Mouse (Mus musculus): Measurements from ENCODE around the gene C1ql4. TPM values are rescaled to one million over a fixed set of nuclear protein-coding genes. Genes with fewer than 3 reads are reported as not detected.

Gene C1ql4
- polyA plus RNA-seq, 1 experiment from 2014 or later = 0.17 TPM

DNA sequence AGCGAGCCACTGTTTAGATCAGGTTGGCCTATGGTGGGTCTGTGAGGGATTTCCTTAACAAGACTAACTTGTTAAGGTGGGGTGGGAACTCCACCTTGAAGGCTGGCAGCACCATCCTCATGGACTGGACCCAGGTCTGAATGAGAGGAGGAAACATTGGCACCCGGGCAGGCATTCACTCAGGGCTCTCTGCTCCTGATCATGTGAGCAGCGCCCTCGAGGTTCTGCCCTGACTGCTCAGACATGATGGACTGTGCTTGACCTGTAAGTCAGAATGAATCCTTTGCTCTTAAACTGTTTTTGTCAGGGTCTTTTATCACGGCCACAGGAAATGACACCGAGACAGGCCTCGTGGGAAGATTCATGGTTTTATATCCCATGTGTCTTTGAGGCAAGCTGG, 17.6 kb upstream of the C1ql4 start:
- no peak for ATAC-seq
- H3K36me3 ChIP-seq (ENCODE audit: control insufficient read depth, insufficient read depth, low read length) = peaks cover 6% of the 10 kb centered on the region; the same call in 1 of the 2 replicates
- H3K4me1 ChIP-seq (ENCODE audit: control insufficient read depth, insufficient read depth, low read length) = 0 out of 2 replicates have a peak, but pooled peaks cover 4% of the 10 kb centered on the region
- 55% methylated on average over 7 of the region's 7 CpGs for WGBS
- no peak overlapping the region for H3K27ac ChIP-seq (ENCODE audit: low read length)
- no peak overlapping the region for H3K4me2 ChIP-seq (ENCODE audit: low read depth, low read length)
- no peaks in the 10 kb centered on the region for H3K9me3 ChIP-seq (ENCODE audit: control insufficient read depth, low read length)
- no peaks in the 10 kb centered on the region for H3K27me3 ChIP-seq (replicated peaks; ENCODE audit: control insufficient read depth, insufficient read depth, low read length)
- H3K9ac ChIP-seq (ENCODE audit: low read depth, low read length) = no peak overlapping the region
- no peak overlapping the region for H3K4me3 ChIP-seq (ENCODE audit: low read length)

GRCm38 (mm10) chr15:99099984-99100383, 12.4 kb upstream of the C1ql4 start:
- Histone ChIP-seq H3K4me1 (ENCODE audit: control insufficient read depth, insufficient read depth, low read length) (peaks cover 28% of the 10 kb centered on the region), H3K27ac (ENCODE audit: low read length) (peak overlapping the region; percentile 93), H3K36me3 (ENCODE audit: control insufficient read depth, insufficient read depth, low read length) (no peaks in the 10 kb centered on the region), H3K4me3 (ENCODE audit: low read length) (peak overlapping the region; percentile 50), H3K9ac (ENCODE audit: low read depth, low read length) (peak overlapping the region; percentile 72), H3K27me3 (replicated peaks; ENCODE audit: control insufficient read depth, insufficient read depth, low read length) (peaks cover 38% of the 10 kb centered on the region), H3K4me2 (ENCODE audit: low read depth, low read length) (peak overlapping the region; percentile 34; the same call in 1 of the 2 replicates), H3K9me3 (ENCODE audit: control insufficient read depth, low read length) (no peaks in the 10 kb centered on the region)
- ATAC-seq = no peak
- 50% methylated on average over 3 of the region's 3 CpGs for WGBS

GRCm38 (mm10) chr15:99099139-99099556, 11.5 kb upstream of the C1ql4 start:
- H3K27me3 ChIP-seq (replicated peaks; ENCODE audit: control insufficient read depth, insufficient read depth, low read length) = peaks cover 44% of the 10 kb centered on the region
- H3K4me1 ChIP-seq (ENCODE audit: control insufficient read depth, insufficient read depth, low read length) = peaks cover 33% of the 10 kb centered on the region
- H3K4me2 ChIP-seq (ENCODE audit: low read depth, low read length) = peak overlapping the region; percentile 69
- peak overlapping the region; percentile 93 for H3K27ac ChIP-seq (ENCODE audit: low read length)
- 1% methylated on average over 15 of the region's 15 CpGs for WGBS
- peak; percentile 97 for ATAC-seq
- H3K9me3 ChIP-seq (ENCODE audit: control insufficient read depth, low read length) = no peaks in the 10 kb centered on the region
- no peaks in the 10 kb centered on the region for H3K36me3 ChIP-seq (ENCODE audit: control insufficient read depth, insufficient read depth, low read length)
- H3K4me3 ChIP-seq (ENCODE audit: low read length) = peak overlapping the region; percentile 50
- peak overlapping the region; percentile 72 for H3K9ac ChIP-seq (ENCODE audit: low read depth, low read length)

DNA sequence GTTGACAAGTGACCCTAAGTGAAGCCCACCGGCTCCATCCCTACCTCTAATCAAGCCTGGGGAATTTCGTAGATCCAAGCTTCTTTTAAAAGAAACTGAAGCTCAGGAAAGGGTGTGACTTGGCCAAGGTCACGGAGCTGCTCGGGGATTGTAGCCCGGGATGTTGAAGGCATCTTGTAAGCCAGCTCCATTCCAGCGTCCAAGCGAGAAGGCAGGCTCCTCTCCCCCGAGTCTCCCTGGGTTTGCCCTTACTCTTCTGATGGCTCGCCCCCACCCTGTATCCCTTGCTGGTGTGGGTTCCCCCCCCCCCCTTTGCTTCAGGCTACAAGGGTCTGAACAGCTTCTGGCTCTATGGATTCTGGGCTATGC, 10.9 kb upstream of the C1ql4 start:
- peaks cover 37% of the 10 kb centered on the region for H3K4me1 ChIP-seq (ENCODE audit: control insufficient read depth, insufficient read depth, low read length)

GRCm38 (mm10) chr15:99097840-99098492, 10.3 kb upstream of the C1ql4 start:
- under 1% methylated on average over 39 of the region's 39 CpGs for WGBS
- no peak overlapping the region for H3K27ac ChIP-seq (ENCODE audit: low read length)
- no peaks in the 10 kb centered on the region for H3K9me3 ChIP-seq (ENCODE audit: control insufficient read depth, low read length)
- H3K27me3 ChIP-seq (replicated peaks; ENCODE audit: control insufficient read depth, insufficient read depth, low read length) = peaks cover 54% of the 10 kb centered on the region
- ATAC-seq = no peak
- H3K36me3 ChIP-seq (ENCODE audit: control insufficient read depth, insufficient read depth, low read length) = no peaks in the 10 kb centered on the region
- H3K4me3 ChIP-seq (ENCODE audit: low read length) = peak overlapping the region; percentile 50
- peaks cover 38% of the 10 kb centered on the region for H3K4me1 ChIP-seq (ENCODE audit: control insufficient read depth, insufficient read depth, low read length)
- peak overlapping the region; percentile 64 for H3K9ac ChIP-seq (ENCODE audit: low read depth, low read length)
- H3K4me2 ChIP-seq (ENCODE audit: low read depth, low read length) = peak overlapping the region; percentile 69

More for the DNA sequence above, 10.9 kb upstream of the C1ql4 start:
- 3% methylated on average over 9 of the region's 9 CpGs for WGBS
- H3K4me3 ChIP-seq (ENCODE audit: low read length) = peak overlapping the region; percentile 50
- peaks cover 49% of the 10 kb centered on the region for H3K27me3 ChIP-seq (replicated peaks; ENCODE audit: control insufficient read depth, insufficient read depth, low read length)
- H3K36me3 ChIP-seq (ENCODE audit: control insufficient read depth, insufficient read depth, low read length) = no peaks in the 10 kb centered on the region
- H3K9ac ChIP-seq (ENCODE audit: low read depth, low read length) = peak overlapping the region; percentile 64; the same call in 1 of the 2 replicates
- H3K4me2 ChIP-seq (ENCODE audit: low read depth, low read length) = peak overlapping the region; percentile 69
- no peak overlapping the region for H3K27ac ChIP-seq (ENCODE audit: low read length)
- H3K9me3 ChIP-seq (ENCODE audit: control insufficient read depth, low read length) = no peaks in the 10 kb centered on the region
- no peak for ATAC-seq

DNA sequence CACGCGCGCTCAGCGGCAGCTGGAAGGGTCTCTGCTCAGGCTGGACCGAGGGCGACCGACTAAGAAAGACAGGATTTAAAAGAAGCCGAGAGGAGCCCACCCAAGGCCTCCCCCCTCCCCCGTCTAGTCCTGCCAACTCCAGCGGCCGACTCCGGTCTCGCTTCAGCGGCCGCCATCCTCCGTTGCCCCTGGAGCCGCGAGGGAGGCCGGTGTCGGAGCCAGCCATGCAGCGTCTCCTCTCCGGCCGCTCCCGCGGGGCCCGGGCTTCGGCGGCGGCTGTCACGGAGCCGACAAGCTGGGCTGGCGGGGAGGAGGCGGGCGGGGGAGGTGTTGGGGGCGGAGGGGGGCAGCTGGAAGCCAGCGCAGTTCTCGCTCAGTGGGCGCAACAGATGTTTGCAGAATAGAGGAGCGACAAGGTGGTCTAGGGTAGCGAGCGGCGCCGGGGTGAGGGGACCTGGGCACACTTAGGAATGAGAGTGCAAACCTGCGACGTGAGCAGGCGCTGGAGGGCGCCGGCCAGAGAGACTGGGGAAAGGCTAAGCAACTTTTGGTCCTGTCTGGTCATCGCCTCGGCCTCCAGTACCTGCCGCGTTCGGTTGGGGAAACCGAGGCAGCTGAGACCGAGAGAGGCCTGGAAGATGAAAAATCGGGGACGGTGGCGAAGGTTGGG, 9.3 kb upstream of the C1ql4 start:
- H3K27ac ChIP-seq (ENCODE audit: low read length) = no peak overlapping the region
- peak overlapping the region; percentile 54 for H3K9ac ChIP-seq (ENCODE audit: low read depth, low read length)
- under 1% methylated on average over 52 of the region's 58 CpGs for WGBS
- peak overlapping the region; percentile 69 for H3K4me2 ChIP-seq (ENCODE audit: low read depth, low read length)
- peaks cover 38% of the 10 kb centered on the region for H3K4me1 ChIP-seq (ENCODE audit: control insufficient read depth, insufficient read depth, low read length)
- peak overlapping the region; percentile 50 for H3K4me3 ChIP-seq (ENCODE audit: low read length)
- H3K36me3 ChIP-seq (ENCODE audit: control insufficient read depth, insufficient read depth, low read length) = no peaks in the 10 kb centered on the region
- no peak for ATAC-seq
- H3K9me3 ChIP-seq (ENCODE audit: control insufficient read depth, low read length) = no peaks in the 10 kb centered on the region
- peaks cover 61% of the 10 kb centered on the region for H3K27me3 ChIP-seq (replicated peaks; ENCODE audit: control insufficient read depth, insufficient read depth, low read length)

DNA sequence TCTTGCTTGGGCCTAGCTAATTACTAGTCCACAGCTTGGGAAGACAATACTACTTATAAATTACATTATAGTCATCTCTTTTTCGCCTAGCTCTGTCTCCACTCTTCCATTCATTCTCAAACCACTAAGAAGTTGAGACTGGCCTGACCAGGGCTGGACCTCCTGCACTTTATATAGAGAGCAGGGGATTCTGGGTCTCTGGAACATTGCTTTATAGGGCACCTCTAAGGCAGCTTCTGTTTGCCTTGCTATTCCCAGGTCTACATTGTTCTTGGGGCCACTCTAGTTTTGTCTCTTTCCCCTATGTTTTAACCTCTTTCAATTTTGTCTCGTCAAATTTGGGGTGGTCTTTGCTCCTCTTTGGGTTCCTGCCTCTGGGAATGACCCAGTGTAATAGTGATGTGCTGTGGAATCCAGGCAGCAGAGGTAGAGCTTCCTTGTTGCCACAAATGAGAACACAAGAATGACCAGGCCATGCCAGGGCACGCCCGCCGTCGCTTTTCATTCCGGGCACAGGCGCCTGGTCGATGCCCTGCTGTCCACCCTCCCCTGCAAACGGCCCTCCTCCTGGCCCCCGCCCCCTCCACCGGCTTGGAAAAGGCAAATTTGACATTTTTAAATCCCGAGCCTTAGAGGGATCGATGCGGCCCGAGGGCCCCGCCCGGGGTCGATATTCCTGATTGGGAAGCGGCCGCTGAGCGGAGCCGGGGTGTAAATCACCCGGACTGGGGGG, 8.6 kb upstream of the C1ql4 start:
- Histone ChIP-seq H3K27ac (ENCODE audit: low read length) (no peak overlapping the region), H3K4me3 (ENCODE audit: low read length) (peak overlapping the region; percentile 50), H3K9me3 (ENCODE audit: control insufficient read depth, low read length) (no peaks in the 10 kb centered on the region), H3K27me3 (replicated peaks; ENCODE audit: control insufficient read depth, insufficient read depth, low read length) (peaks cover 66% of the 10 kb centered on the region), H3K4me1 (ENCODE audit: control insufficient read depth, insufficient read depth, low read length) (peaks cover 38% of the 10 kb centered on the region), H3K36me3 (ENCODE audit: control insufficient read depth, insufficient read depth, low read length) (no peaks in the 10 kb centered on the region), H3K4me2 (ENCODE audit: low read depth, low read length) (peak overlapping the region; percentile 69), H3K9ac (ENCODE audit: low read depth, low read length) (peak overlapping the region; percentile 54; the same call in 1 of the 2 replicates)
- WGBS = 6% methylated on average over 24 of the region's 24 CpGs
- ATAC-seq = no peak

- WGBS = 15% methylated on average over 6 of the region's 6 CpGs
- Histone ChIP-seq H3K4me1 (ENCODE audit: control insufficient read depth, insufficient read depth, low read length) (peaks cover 34% of the 10 kb centered on the region), H3K27ac (ENCODE audit: low read length) (no peak overlapping the region)
Observed at GRCm38 (mm10) chr15:99095356-99095755, 7.7 kb upstream of the C1ql4 start.

GRCm38 (mm10) chr15:99094631-99095270, 7.1 kb upstream of the C1ql4 start:
- no peak overlapping the region for H3K4me2 ChIP-seq (ENCODE audit: low read depth, low read length)
- ATAC-seq = no peak
- H3K36me3 ChIP-seq (ENCODE audit: control insufficient read depth, insufficient read depth, low read length) = no peaks in the 10 kb centered on the region
- peaks cover 34% of the 10 kb centered on the region for H3K4me1 ChIP-seq (ENCODE audit: control insufficient read depth, insufficient read depth, low read length)
- H3K9ac ChIP-seq (ENCODE audit: low read depth, low read length) = no peak overlapping the region
- WGBS = 3% methylated on average over 27 of the region's 27 CpGs
- peak overlapping the region; percentile 9; the same call in 1 of the 2 replicates for H3K4me3 ChIP-seq (ENCODE audit: low read length)
- no peak overlapping the region for H3K27ac ChIP-seq (ENCODE audit: low read length)
- H3K9me3 ChIP-seq (ENCODE audit: control insufficient read depth, low read length) = no peaks in the 10 kb centered on the region
- H3K27me3 ChIP-seq (replicated peaks; ENCODE audit: control insufficient read depth, insufficient read depth, low read length) = peaks cover 72% of the 10 kb centered on the region

More at GRCm38 (mm10) chr15:99095356-99095755, 7.7 kb upstream of the C1ql4 start:
- no peak for ATAC-seq
- H3K27me3 ChIP-seq (replicated peaks; ENCODE audit: control insufficient read depth, insufficient read depth, low read length) = peaks cover 71% of the 10 kb centered on the region
- no peak overlapping the region for H3K4me3 ChIP-seq (ENCODE audit: low read length)
- H3K4me2 ChIP-seq (ENCODE audit: low read depth, low read length) = no peak overlapping the region
- no peaks in the 10 kb centered on the region for H3K9me3 ChIP-seq (ENCODE audit: control insufficient read depth, low read length)
- no peak overlapping the region for H3K9ac ChIP-seq (ENCODE audit: low read depth, low read length)
- no peaks in the 10 kb centered on the region for H3K36me3 ChIP-seq (ENCODE audit: control insufficient read depth, insufficient read depth, low read length)
